Mouse (Mus musculus) left cerebral cortex, adult 18-20 months (tissue): ENCODE measurements at regions not wholly inside any gene's neighbourhood (a gene's known extent, or its start where the extent isn't known, plus 50 kb on each side); places are given as distances from the start of the nearest gene placed in this dataset.
"Not testable (repeated sequence)": the region's sequence is repeated elsewhere in the genome, so short reads cannot be mapped to it uniquely, and the experiment has no call there.

Experiments
- DNase-seq, 2 experiments: peaks; one replicate each; pipeline ENCODE4 v3.0.0; 2021 to 2022; ENCODE audit warnings: low spot score in 2 of 2, mixed read lengths in 1 of 2

DNA sequence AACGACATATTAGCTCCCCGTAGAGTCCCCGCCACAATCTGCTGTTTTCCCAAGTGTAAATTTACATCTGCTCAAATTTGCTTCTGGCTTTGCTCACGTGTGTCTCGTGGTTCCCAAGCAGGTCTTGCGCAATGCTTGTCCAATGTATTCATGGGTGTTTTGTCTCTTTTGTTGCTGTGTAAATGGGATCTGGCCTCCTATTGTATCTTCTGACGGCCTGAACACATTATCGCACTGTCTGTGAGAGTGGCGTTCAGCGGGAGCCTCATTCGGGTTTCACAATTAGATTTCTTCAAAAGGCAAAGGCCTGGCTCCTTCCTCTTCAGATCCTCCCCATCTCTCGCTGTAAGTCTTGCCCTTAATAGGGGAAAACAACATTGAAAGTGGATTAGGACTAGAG is 274.5 kb downstream of the Fam19a5 start:
- DNase-seq: no peak

DNA sequence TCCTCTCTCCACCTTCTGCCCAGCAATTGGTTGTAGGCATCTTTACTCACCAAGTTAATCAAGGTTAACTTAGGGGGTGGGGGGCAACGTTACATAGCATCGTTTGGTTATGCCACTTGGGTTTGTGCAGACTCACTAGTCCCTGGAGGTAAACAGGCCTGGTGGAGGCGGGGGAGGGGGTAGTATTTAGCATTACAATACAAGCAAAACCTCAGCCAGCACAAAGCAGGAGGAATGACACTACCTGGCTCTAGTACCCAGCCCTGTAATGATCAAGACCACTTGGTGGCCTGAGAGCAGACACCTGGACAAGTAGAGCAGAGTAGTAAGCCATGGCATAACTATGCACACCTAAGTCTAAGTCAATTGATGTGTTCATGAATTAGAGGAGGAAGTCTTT is 298.0 kb downstream of the Fam19a5 start:
- no peak for DNase-seq

DNA sequence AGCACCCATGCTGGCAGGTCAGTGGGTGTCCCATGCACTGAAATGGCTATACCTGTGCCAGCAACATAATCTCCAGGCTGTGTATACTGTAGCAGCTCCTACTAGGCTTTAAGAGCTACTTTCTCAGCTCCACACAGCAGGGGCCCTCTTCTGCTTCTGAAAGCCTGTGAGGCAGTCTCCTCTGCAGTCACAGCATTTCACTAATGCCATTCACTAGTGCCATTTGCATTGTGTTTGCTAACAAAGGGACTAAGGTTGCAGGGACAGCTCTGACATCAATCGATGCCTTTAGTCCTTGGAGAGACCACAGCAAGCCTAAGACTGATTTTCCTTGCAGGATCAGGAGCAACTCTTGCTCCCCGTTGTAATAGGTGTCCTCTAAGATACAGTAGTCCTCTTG is 315.0 kb downstream of the Fam19a5 start:
- no peak for DNase-seq

DNA sequence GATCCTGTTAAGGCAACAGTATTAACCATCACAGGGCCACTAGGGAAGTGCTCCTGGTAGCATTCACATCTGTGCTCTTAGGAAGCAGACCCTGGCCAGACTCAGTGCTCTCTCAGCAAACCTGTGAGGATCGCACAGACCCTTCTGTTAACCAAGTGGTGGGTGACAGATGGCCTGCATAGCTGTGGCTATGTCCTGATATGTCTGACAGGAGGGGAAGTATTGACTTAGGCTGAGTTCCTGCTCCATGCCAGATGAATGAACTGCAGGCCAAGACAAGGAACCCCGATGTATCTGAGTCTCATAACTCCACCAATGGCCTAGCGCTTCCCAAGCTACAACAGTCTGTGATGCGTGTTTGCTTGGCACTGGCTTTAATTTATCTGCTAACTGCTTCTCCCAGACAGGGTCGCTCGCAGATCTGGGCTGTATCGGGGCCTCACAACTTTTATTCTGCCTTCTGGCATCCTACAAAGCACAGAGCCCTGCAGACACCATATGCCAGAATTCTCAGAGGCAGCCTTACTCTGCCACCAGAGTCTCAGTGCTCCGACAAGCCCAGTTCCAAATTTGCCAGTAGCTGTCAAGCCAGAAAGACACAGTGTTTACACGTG is 332.3 kb downstream of the Fam19a5 start:
- no peak for DNase-seq

DNA sequence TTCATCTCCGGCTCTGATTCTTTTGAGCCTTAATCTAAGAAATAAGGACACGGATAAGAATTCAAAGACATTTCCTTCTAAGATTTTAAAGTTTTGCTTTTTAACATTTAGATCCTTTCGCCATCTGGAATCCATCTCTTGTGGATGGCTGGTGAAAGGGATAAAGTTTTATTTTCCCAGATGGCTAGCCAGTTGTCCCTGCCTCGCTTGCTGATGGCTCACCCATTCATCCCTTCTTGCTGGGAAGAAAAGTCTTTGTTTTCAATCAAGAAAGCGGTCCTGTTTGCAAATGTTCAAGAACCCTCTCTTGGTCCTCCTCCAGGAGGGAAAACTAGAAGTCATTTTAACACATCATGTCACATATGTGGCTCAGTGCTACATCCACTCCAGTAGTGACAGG is 346.8 kb downstream of the Fam19a5 start:
- DNase-seq: no peak

DNA sequence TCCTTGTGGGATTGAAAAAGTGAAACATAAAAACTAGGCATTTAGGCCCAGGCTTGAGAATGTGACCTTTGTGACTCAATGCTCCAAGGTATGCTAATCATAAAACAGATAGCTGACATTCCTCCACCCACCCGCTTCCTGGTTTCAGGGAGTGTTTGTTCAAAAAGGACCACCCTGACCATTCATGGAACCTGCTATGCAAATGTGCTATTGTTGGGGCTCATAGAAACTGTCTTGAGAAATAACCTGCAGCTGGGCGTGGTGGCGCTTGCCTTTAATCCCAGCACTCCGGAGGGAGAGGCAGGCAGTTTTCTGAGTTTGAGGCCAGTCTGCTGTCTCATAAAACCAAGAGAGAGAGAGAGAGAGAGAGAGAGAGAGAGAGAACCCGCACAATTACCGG is 350.8 kb downstream of the Fam19a5 start:
- not testable (repeated sequence) for DNase-seq

DNA sequence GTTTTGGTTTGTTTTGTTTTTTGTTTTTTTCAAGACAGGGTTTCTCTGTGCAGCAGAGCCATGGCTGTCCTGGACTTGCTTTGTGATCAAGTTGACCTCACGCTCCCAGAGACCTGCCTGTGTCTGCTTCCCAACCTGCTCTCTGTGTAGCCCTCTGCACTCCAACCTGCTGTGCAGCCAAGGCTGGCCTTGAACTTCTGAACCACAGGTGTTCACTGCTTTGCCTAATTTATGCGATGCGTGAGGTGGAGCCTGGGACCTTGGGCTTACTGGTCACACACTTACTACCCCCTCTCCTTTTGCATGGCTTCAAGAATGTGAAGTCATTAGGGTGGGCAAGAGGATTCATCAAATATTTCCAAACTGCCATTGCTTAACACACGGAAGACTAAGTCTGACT is 354.6 kb downstream of the Fam19a5 start:
- DNase-seq: no peak

DNA sequence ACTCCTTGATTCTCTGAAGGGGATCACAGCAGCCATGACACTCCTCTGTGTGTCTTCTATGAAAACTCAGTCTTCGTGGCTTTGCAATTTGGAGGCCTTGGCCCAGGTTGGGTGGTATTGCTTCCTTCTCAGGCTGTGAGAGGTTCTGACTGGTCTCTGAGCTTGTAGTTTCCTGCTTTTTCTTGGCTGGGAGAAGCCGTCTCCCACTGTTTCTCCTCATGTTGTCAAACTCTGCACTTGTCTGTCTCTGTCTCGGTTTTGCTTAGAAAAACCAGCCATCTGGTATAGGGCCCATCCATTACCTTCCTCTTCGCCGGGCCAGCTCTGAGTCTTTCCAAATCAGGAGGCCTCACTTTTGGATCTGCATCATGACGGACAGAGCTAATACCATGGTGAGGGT is 360.3 kb downstream of the Fam19a5 start:
- DNase-seq: no peak

DNA sequence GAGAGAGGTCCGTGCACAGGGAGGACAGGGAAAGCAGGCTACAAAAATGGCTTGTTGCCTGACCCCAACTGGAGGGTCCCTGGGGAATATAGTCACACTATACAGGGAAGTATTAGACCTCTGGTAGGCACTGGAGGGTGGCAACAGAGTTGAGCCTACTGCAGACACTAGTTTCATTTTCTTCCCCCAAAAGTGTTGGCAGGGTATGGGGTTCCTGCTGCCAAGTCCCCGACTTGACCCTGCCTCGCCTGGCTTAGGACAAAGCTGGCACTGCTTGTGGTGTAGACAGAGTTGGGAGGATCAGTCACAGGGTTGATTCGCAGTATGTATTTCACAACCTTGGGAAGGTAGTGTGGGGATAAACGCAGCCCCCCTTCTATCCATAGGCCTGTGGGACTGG is 362.2 kb downstream of the Fam19a5 start:
- no peak for DNase-seq

DNA sequence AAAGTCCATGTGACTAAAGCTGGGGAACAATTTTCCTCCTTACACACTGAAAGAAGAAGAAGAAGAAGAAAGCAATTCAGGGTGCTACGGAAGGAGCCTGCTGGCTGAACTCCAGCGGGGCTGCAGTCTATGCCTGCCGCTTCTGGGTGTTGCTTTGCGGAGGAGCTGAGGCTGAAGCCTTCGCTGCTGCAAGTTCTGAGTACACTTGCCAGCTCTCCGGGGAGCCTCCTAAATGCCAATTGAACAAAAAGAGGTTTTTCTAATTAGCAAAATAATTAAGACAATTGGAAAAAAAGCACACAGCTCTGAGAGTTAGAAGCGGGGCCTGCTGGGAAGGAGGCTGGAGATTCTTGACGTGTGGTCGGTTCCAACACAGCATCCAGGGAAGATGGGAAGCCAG is 378.0 kb downstream of the Fam19a5 start:
- DNase-seq: peak; percentile 27 to 54

DNA sequence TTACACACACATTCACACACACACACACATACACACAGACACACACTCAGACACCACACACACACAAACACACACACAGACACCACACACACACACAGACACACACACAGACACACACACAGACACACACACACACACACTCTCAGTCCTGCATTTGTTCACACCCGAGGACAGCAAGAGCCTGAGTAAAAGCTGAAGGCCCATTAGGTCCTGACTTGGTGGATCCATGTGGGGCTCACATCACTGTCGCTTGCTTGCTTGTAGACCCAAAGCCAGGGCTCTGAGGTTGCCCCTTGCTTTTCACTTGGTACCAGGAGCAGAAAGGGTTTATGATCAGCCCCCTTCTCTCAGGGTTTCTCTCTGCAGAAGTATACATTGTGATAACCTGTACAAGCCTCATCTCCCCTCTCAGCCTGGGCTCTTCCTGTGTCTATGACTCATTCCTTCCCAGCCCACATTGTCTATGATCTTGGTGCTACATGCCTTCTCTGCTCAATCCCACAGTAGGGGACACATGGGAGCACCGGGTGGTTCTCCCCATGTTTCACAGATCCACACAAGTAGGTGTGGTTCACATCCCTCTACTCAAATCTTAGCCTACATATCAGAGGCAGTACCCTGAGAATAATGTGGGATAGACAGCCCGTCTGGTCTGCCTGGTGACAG is 378.8 kb downstream of the Fam19a5 start:
- DNase-seq: no peak

DNA sequence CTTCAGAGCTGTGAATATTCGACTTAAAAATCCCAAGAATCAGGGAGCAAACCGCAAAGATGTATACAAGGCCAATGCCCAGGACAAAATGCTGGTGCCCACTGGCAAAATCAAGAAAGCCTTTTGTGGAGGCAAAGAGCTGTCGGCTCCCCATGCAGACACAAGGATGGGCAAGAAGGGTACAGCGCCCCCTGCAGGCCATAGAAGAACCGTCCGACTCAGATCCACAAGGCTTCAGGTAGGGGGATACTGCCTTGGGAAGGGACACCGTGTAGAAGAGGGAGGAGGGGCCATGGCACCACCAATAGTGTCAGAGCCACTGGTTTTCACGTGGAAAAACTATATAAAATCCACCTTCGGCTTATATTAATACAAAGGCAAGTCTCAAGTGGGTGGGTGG is 379.8 kb downstream of the Fam19a5 start:
- peak in 1 of 2 experiments; percentile 14 for DNase-seq

DNA sequence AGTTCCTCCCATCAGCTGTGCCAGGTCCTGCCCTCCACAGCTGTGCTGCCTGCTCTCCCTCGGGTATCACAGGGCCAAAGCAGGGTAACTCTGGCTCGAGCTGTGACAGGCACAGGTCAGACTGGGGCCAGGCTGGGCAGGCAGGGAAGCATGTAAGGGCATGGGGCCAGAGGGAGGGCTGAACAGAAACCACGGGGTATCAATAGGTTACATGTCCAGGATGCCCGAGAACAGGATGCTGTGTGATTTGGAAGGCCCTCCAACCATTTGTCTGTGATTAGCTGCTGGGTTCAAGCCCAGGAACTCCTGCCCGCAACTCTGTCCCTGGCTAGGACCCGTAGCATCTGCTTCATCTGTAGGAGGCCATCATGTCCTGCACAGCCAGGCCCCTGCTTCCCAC is 391.9 kb downstream of the Fam19a5 start:
- no peak for DNase-seq

DNA sequence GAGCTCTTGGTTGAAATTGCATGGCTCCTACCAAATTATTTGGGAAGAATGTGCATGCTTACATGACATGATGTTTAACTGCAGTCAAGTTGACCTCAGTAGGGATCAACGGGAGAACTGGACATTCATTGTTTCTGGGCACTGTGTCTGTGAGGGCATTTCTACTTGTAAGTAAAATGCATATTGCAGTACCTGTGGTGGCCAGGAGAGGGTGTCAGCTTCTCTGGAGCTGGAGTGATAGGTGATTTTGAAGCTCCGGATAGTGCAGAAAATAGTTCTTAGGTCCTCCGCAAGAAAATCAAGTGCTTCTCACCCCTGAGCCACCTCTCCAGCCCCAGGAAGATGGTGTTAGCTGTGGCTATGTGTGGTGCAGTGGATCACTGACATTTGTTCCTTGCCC is 396.7 kb downstream of the Fam19a5 start:
- peak; percentile 49 to 79 for DNase-seq

DNA sequence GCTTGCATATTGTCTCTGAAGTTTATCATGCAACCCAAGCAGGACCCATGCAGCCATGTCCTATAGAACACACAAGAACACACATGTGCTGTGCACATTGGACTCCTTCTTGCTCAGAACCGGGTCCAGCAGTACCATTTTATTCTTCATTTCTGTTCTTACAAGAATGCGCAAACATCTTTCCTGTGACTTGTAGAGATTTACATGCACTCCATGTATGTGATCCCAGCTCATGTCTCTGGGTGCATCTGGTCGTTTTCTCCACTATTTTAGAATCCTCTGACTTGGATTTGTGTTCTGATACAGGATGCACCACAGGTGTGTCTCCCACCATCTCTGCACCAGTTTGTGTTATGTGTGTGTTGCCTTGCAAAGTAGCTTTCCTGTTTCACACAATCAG is 408.4 kb downstream of the Fam19a5 start:
- no peak for DNase-seq

DNA sequence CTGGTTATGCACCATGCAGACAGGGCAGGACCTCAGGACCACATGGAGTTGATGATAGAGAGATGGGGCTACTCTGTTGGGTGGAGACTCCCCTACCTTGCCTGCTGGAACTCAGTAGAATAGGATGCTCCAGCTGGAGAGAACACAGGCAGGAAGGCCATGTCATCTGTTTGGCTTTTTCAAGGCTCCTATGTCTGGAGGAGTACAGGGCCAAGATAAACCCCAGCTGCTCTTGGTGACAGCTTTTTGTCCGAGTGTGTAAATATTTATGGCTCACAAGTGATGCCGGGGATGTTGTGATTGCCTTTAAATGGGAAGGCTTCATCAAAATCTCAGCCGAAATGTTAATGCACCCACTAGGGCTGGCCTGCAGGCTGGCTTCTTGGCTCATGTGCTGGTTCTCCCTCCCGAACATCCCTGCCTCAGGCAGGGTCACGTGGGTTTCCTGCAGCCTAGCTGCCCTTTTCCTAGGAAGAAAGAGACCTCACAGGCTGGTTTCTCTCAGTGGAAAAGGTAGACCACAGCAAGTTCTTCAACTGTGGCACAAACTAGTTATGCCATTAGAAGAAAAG is 411.7 kb downstream of the Fam19a5 start:
- no peak for DNase-seq

DNA sequence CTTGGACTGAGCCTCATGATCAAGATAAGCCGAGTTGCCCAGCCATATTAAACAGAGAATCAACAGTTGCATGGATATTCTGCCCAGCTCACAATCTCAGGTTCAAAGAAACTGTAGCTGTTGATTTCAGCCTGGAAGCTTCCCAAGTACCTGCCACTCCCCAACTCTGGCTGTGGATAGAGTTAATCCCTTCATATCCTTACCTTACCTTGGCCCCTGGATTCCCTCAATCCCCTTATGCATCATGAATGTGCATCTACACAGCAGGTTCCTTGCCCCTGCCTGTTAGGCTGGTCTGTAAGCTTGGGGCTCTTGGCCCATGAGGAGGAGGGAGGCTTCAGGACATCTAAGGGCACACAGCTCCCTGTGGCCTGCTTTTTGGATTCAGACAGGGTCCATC is 414.8 kb downstream of the Fam19a5 start:
- no peak for DNase-seq

DNA sequence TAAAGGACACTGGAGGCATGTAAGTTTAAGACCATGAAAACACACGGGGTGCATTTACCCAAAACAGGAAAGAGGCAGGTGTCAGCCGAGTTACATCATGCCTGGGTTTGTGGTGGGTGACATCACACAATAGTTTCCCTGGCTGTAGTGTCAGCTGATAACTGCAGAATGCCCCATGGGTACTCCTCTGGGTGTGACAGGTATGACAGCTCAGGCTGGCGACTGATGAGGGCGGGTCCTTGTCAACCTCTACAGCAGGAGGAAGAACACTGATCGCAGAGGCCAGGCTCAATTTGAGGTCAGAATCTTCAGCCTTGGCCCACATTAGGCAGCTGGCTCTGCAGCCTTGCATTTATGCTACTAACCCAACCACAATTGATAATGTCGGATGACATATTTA is 428.5 kb downstream of the Fam19a5 start:
- DNase-seq: no peak

DNA sequence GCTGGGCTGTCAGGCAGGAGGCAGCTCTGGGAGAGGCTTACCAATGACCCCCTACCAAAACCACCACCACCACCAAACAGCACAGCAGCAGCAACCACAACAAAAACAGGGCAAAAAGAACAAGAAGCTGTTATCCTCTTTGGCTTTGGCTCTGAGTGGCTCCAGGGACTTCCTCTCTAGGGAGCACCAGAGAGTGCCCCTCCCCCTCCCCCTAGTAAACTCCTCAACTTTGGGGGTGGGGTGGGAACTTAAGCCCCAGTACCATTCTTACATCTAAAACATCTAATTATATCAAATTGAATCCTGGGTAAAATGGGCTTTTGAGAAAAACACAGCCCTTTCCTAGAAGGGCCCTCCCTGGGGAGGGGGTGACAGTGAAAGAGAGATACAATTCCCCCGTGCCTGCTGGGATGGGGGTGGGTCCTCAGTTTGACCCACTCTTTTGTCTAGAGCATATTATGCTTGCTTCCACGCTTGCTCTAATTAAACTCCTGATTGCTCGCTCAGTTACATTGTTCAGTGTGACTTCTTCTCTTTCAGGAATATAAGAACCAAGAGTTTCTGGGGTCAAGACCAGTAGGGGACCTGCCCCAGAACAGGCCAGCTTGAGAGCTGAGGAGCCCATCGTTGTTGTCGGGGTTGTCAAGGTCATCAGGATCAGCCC is 443.4 kb downstream of the Fam19a5 start:
- DNase-seq: no peak

DNA sequence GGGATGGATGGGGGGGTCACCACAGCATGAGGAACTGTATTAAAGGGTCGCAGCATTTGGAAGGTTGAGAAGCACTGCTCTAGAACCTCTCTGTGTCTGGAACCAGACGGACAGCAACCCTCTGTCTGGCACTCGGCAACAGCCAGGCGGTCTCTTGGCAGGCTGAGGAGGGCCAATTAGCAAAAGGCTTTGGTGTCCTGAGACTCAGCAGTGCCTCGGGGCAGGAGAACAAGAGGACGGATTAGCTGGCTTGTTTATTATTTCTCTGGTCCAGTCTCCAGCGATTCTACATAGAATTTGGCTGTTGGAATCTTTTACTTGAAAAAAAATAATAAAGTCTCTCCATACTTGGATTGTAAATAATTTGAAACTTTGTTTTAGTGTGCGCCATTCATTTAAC is 450.4 kb downstream of the Fam19a5 start:
- DNase-seq: peak in 1 of 2 experiments; percentile 6

DNA sequence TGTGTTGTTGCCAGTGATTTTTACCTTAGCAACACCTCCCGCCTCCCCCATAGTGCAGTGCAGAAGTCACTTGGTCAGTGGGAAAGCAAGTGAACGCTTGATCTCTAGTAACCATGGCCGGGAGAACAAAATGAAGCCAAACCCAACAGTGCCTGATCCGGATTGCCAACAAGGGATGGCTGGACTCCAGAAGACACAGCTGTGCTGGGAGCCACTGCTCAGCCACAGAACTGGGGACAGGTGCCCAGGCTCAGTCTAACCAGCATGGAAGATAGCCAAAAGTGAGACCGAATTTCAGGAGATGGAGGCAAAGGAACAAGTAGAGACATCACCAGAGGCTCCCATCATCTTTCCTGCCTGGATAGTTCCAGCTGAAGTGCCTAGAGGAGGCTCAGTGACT is 473.0 kb downstream of the Fam19a5 start:
- DNase-seq: no peak

DNA sequence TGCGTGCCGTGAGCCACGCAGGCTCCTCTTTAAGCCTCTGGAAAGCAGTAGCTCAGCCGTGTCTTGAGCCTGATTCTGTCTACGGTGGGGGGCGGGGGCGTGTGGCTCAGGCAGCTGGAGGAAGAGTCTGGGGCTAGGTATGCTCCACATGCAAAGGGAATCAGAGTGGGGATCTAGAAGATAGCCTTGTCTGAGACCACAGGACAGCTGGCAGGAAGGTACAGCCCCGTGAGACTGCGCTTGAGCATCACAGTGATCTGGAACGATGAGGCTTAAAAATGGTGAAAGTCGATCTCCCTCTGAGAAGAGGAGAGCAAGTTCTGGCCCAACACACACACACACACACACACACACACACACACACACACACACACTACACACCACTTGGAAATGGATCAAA is 488.7 kb downstream of the Fam19a5 start:
- no peak for DNase-seq

DNA sequence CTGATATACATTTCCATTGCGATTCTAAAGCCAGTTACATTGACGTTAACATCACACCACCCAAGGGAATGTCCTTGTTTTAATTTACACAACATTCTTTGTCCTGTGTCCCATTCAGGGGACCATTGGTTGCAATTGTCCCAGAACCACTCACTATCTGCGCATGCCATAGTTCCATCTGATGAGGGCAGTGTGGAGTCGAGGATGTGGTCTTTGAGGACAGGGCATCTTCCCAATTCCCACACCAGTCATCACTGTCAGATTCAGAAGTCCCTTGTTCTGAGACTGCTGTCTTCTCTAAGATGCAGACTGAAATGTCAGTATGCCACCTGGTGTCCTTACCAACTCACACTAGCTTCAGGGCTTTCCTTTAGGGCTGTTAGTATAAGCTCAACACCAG is 489.6 kb downstream of the Fam19a5 start:
- DNase-seq: no peak
